Mouse (Mus musculus) 3T3-L1 (cell line): ENCODE results near the gene Slc4a7.
A peak's percentile ranks its signal among the peaks of the same experiment; 100 is the strongest.

Source experiments
- DNase-seq: peaks from one replicate; pipeline ENCODE4 v3.0.0-alpha.2; 2015; ENCODE audit warnings: low read depth, low spot score

The Slc4a7 gene

GRCm38 (mm10) chr14:14701710-14702329, at the start of gene Slc4a7:
Slc4a7 (plus strand) TSS chr14:14702279.
- DNase-seq, result no peak

GRCm38 (mm10) chr14:14670597-14670996, 31.5 kb upstream of the Slc4a7 start:
- DNase-seq, result no peak

- DNase-seq, result no peak
These were observed 20.5 kb upstream of the Slc4a7 start for GRCm38 (mm10) chr14:14681611-14682010.

GRCm38 (mm10) chr14:14684771-14685170, 17.3 kb upstream of the Slc4a7 start:
- DNase-seq, result no peak

GRCm38 (mm10) chr14:14686101-14686551, 16.0 kb upstream of the Slc4a7 start:
- peak; percentile 73 for DNase-seq

- DNase-seq, result no peak
These were observed 14.7 kb upstream of the Slc4a7 start for GRCm38 (mm10) chr14:14687258-14687890.

GRCm38 (mm10) chr14:14702399-14703345, 593 bp downstream of the Slc4a7 start:
- peak; percentile 97 for DNase-seq

GRCm38 (mm10) chr14:14703346-14703871, 1.3 kb downstream of the Slc4a7 start:
- DNase-seq, result peak; percentile 49

GRCm38 (mm10) chr14:14704651-14705050, 2.6 kb downstream of the Slc4a7 start:
- no peak for DNase-seq

GRCm38 (mm10) chr14:14705126-14705525, 3.0 kb downstream of the Slc4a7 start:
- DNase-seq, result no peak

GRCm38 (mm10) chr14:14706381-14706780, 4.3 kb downstream of the Slc4a7 start:
- DNase-seq, result no peak

- DNase-seq, result no peak
These were observed 5.0 kb downstream of the Slc4a7 start for GRCm38 (mm10) chr14:14707061-14707460.

- DNase-seq, result no peak
These were observed 6.9 kb downstream of the Slc4a7 start for GRCm38 (mm10) chr14:14709021-14709420.

GRCm38 (mm10) chr14:14714130-14714529, 12.1 kb downstream of the Slc4a7 start:
- DNase-seq, result peak; percentile 46

- no peak for DNase-seq
These were observed 13.7 kb downstream of the Slc4a7 start for GRCm38 (mm10) chr14:14715794-14716193.

GRCm38 (mm10) chr14:14716843-14717242, 14.8 kb downstream of the Slc4a7 start:
- DNase-seq, result no peak

GRCm38 (mm10) chr14:14718556-14718955, 16.5 kb downstream of the Slc4a7 start:
- no peak for DNase-seq

- DNase-seq, result no peak
These were observed 79.1 kb downstream of the Slc4a7 start for GRCm38 (mm10) chr14:14781169-14781568.

GRCm38 (mm10) chr14:14784223-14784622, 82.1 kb downstream of the Slc4a7 start:
- no peak for DNase-seq

- no peak for DNase-seq
These were observed 84.9 kb downstream of the Slc4a7 start for GRCm38 (mm10) chr14:14786979-14787378.

- DNase-seq, result no peak
These were observed 87.9 kb downstream of the Slc4a7 start for GRCm38 (mm10) chr14:14789840-14790470.
